Mouse (Mus musculus): ENCODE data around the gene Apobec3. TPM values are rescaled to one million over a fixed set of nuclear protein-coding genes. Genes with fewer than 3 reads are reported as not detected.

Apobec3 gene
- total RNA-seq, 2 experiments from 2014 or later = 28.4 to 33.4 TPM

DNA sequence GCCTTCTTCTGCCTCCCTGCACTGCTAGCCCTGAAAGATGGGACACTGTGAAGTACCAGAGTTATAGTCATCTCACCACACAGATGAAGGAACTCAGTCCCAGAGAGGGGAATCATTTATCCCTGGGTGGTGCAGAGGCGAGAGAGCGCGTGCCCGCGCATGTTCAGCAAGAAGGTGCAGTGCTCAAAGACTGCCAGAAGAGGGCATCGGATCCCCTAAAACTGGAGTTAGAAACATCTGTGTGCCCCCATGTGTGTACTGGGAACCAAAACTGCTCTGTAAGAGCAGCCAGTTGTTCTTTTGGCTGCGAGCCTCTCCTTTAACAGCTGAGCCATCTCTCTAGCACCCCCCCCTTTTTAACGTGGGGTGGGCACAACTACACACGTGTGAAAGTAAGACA is 55.3 kb downstream of the Apobec3 start:
- DNase-seq (ENCODE audit: low spot score in 2 of 2) = no peak

DNA sequence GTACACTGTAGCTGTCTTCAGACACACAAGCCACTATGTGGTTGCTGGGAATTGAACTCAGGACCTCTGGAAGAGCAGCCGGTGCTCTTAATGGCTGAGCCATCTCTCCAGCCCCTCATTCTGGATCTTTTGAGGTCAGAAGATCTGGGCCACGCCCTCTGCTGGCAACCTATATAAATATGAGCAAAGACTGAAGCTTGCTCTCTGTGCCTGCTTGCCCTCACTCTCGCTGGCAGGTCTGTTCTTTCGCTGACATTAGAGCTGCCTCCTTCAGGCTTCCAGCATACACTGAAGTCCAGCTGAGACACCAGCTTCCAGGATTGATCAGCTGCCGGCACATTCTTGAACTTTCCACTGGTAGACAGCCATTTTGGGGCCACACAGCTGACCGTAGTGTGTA is 56.2 kb downstream of the Apobec3 start:
- DNase-seq (ENCODE audit: low spot score in 2 of 2) = no peak

DNA sequence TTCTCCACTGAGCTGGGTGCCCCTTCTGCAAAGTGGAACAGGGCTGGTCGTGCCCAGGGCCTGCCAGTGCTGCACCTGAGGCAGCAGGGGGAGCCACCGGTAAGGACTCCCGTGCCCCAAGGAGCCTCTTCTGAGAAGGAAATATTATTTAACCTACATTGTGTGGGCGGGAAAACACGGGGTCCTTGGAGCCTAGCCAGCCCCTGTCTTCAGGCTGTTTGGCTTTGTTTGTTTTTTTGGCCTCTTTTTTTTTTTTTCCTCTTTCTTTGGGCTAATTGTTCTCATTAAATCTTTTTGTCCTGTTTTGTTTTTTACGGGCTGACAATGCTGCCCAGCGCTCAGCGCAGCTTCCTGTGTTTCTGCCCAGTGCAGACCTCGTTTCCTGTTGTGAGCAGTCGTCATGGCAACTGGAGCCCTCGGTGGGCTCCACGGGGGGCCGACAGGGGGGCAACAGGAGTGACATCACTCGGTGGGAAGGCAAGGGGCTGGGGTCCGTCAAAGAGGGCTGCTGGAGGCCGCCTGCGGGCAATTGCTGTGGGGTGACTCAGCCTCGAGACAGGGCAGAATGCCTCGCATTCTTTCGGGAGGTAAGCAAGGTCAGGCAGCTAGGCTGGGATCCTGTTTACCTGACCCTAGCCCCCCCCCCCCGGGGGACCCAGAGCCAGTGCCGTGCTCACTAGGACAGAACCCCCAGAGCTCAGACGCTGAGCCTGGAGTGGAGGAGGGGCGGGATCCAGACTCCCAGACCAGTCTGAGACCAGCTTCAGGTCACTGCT is 59.0 kb downstream of the Apobec3 start:
- peak in 1 of 2 experiments; percentile 37 for DNase-seq (ENCODE audit: low spot score in 2 of 2)

DNA sequence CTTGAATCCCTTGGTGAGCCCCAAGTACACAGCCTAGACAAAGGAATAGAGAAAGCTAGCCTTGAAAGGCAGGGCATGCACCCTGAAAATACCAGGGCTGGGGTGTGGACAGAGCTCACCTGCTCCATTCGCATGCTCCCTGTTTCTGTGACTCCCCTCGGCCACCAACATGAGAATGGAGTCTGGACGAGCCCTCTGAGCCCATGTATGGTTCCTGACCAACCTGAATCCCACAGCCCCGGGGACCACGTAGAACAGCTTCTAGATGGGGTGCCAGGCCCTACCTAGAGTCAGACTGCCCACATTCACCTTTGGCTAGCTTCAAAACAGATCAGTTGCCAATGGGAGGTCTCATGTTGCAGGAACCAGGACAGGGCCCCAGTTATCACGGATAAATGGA is 59.8 kb downstream of the Apobec3 start:
- no peak for DNase-seq (ENCODE audit: low spot score in 2 of 2)

DNA sequence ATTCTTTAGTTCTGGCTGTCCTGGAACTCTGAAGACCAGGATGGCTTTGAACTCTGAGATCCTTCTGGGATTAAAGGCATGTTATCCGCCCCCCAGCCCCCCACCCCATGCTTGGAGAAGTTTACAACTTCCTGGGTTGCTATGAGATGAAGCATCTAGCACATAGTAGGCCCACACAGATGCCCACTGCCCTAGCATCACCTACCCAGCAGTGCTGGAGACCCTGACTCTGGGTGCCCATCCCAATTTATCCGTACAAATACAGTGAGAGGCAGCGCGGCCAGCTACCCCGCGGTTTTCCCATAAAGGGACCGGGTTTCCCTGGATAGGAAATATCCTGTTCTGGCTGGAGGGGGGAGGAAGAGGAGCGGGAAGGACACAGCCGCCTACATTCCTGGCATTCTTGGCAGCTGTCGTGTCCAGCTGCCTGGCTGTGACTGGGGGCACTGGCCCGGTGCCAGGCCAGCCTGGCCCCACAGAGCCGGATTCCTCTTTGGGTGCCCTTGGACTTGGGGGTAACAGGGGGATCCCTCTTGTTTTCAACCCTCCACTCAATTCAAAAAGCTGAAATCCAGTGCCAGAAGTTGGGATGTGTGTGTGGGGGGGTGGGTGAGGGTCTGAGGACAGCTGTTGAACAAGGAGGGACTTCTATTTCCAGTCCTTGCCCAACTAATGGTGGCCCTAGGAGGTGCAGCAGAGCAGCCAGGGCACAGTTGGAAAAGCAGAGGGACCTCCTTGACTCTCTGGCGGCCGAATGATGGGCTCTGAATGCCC is 60.5 kb downstream of the Apobec3 start:
- peak in 1 of 2 experiments; percentile 31 for DNase-seq (ENCODE audit: low spot score in 2 of 2)

DNA sequence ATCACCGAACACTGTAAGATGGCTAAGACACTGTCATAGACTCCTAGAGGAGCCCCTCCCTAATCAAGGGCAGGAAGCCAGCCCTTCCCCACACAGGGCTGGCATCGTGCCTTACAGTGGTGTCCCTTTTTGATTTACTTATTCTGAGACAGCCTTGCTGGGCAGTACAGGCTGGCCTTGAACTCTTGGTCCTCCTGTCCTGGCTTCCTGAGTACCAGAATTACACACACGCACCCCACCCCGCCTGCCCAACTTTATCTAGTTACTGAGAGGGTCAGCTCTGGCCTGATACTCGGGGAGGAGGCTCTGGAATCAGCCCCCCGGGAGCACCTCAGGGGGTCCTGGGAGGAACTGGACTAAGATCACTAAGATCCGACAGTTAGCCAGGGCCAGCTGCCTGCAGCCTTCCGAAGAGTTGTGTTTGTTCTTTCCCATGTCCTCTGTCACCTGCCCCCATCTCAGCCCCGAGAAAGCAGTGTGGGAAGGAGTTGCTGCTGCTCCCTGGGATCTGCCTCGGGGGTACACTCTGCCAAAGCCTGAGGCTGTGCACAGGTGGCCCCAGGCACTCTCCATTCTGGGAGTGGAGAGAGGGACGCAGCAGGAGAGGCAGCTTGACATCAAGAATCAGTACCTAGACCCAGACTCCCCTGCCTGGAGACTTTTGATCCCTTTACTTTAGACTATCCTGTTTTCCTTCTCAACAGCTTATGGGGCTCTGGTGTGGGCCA is 61.2 kb downstream of the Apobec3 start:
- DNase-seq (ENCODE audit: low spot score in 2 of 2) = peak; percentile 48 to 70

DNA sequence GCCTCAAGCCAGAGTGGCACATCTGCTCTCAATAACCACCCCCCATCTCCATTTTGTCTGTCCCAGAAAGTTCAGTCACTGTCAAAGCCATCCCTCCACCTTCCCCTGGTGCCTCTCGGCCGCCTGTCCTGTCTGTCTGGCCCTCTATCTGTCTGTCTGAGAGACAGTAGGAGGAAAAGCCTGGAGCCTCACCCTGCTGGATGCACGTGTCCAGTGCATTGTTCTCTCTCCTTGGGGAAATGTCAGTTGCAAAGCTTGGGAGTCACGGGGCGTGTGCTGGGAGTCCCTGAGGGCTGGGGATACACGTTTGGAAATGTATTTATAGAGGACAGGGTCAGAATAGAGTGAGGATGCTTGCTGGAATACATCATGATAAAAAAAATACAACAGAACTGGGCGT is 62.0 kb downstream of the Apobec3 start:
- DNase-seq (ENCODE audit: low spot score in 2 of 2) = no peak

DNA sequence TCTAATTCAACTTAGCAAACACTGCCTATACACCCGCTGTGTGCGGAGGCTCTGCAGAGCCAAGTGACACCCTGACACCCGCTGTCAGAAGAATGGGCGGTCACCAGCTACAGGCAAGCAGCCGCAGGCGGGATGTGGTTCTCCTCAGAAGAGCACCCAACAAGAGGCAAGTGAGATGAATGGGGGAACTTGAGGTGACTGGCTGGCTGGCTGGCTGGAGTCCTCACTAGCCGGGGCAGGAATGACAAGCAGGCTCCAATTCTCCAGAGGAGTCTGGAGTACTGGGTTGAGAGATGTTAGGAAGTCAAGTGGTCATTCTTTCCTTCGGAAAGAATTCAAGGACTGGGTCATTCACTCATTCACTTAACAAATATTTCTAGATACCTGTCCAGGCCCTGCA is 65.1 kb downstream of the Apobec3 start:
- DNase-seq (ENCODE audit: low spot score in 2 of 2) = no peak

DNA sequence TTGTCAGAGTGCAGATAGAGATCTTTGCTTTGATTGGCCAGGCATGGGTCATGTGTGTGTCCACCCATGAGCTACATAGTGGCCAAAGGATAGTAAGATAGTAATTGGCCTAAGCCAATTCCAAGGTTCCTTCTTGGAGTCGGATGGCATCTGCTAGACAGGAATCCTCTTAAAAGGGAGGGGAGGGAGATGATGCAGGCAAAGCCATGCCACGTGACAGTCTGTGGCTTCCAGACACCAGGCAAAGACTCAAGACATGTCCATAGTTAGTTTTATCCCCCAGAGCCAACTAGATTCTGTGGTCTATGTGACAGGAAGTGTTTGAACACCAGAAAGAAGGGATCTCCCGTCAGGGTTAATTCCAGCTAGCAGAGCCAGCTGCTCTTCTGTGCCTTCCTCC is 67.0 kb downstream of the Apobec3 start:
- DNase-seq (ENCODE audit: low spot score in 2 of 2) = no peak

DNA sequence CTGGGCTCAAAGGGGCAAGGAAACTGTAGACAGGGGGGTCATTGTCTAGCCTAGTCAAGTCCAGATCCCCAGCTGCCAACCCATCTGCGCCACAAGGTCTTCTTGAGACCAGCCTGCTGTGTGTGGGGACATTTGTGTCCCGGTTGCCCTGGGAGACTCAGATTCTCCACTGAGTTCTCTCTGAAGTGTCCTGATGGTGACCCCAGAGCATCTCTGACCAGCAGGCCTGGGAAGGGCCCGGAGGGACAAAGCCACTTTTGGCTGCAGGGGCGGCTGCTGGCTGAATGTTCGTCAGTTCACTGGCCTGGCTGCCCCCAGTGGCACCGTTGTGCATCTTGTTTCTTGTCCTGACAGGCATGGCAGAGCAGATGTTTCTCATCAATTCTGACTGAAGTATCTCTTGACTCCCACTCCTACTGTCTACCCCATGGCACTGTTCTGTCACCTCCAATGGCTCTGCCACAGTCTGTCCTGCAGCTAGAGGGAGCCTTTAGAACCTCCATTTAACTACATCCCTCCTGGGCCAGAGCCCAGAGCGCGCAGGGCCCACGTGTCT is 70.0 kb downstream of the Apobec3 start:
- DNase-seq (ENCODE audit: low spot score in 2 of 2) = no peak

DNA sequence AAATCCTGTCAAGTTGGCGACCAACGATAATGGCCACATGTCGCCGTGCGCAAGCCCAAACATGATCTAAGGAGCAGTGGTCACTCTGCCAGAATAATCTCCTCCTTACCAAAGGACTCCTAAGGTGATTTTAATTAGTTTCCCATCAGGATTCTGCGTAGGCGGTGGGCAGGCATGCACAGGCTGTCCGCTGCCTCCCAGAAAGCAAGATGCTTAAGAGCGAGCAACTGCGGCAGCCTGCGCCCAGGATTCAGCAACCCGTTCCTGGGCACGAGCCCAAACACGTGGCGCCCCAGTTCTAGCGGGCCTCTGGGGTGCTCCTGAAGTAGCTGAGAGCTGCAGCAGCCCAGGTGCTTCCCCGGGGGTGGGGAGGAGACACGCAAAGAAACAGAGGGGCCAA is 71.2 kb downstream of the Apobec3 start:
- no peak for DNase-seq (ENCODE audit: low spot score in 2 of 2)

DNA sequence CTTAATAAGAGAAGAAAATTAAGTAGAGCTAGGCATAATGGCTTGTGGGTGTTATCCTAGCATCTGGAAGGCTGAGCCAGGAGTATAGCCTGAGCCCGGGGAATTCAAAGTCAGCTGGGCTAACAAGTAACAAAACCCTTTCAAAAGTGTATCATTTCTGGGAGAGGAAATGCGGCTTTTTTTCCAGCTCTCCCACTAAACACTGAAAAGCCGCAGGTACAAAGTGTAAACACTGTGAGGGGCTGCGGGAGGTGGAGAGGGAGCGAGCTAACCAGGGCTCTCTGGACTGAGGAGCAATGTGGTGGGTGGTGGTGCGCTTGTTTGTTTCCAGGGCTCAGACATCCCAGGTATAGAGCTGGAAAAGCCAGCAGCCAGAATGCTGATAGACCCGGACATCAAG is 72.9 kb downstream of the Apobec3 start:
- no peak for DNase-seq (ENCODE audit: low spot score in 2 of 2)

Other genes starting within 250 kb of the Apobec3 start
- 1 to 10 TPM; 5.3 to 5.6 TPM for gene Fam227a, start 232.7 kb upstream of the Apobec3 start, total RNA-seq (2021)
- gene Cby1, start 232.5 kb upstream of the Apobec3 start, total RNA-seq (2021) = 10 to 100 TPM; 27.4 to 32.6 TPM
- 100 to 1,000 TPM; 150 to 153 TPM for gene Tomm22, start 220.8 kb upstream of the Apobec3 start, total RNA-seq (2021)
- 10 to 100 TPM; 29.3 to 33.5 TPM for gene Josd1, start 203.7 kb upstream of the Apobec3 start, total RNA-seq (2021)
- 10 to 100 TPM; 32.4 to 37.0 TPM for gene Gtpbp1, start 200.8 kb upstream of the Apobec3 start, total RNA-seq (2021)
- gene Sun2, start 149.1 kb upstream of the Apobec3 start, total RNA-seq (2021) = 10 to 100 TPM; 53.3 to 56.7 TPM
- gene Dnal4, start 113.8 kb upstream of the Apobec3 start, total RNA-seq (2021) = 10 to 100 TPM; 25.3 to 25.6 TPM
- gene Nptxr, start 86.9 kb upstream of the Apobec3 start, total RNA-seq (2021) = 10 to 100 TPM; 17.2 to 17.3 TPM
- 1 to 10 TPM; 3.7 to 4.2 TPM for gene Npcd, start 57.4 kb upstream of the Apobec3 start, total RNA-seq (2021)
- gene Cbx6, start 57.0 kb upstream of the Apobec3 start, total RNA-seq (2021) = 100 to 1,000 TPM; 105 TPM
- gene Cbx7, start 79.5 kb downstream of the Apobec3 start, total RNA-seq (2021) = 10 to 100 TPM; 15.4 to 18.4 TPM
- gene Pdgfb, start 123.3 kb downstream of the Apobec3 start, total RNA-seq (2021) = 10 to 100 TPM; 31.3 to 35.1 TPM
- 10 to 100 TPM; 26.4 to 27.6 TPM for gene Syngr1, start 199.7 kb downstream of the Apobec3 start, total RNA-seq (2021)
- gene Rpl3, start 200.2 kb downstream of the Apobec3 start, total RNA-seq (2021) = 100 to 1,000 TPM; 927 to 955 TPM
- 10 to 100 TPM; 37.6 to 37.8 TPM for gene Tab1, start 241.5 kb downstream of the Apobec3 start, total RNA-seq (2021)

Measured in adrenal gland, postnatal 4 days (tissue).